Mouse (Mus musculus) left cerebral cortex, postnatal 14 days (tissue): Measurements from ENCODE around the gene Ifitm5. TPM values are rescaled to one million over a fixed set of nuclear protein-coding genes. Genes with fewer than 3 reads are reported as not detected.

Experiments used
- DNase-seq, 2 experiments: peaks; one replicate each; pipeline ENCODE4 v3.0.0; 2021 to 2022; ENCODE audit warnings: low spot score in 2 of 2, mixed read lengths in 1 of 2
- intact Hi-C: fragments of 180-260 bp; cut with DNase I; formaldehyde crosslinking; loops from one replicate; pipeline ENCODE4 v1.15.1; 2025
- total RNA-seq, 2 experiments: library from RNA; stranded (reverse); gene quantifications; 2 replicates each; pipeline ENCODE4 v1.2.3; 2021

Gene Ifitm5
- total RNA-seq, 2 experiments from 2014 or later: not detected

DNA sequence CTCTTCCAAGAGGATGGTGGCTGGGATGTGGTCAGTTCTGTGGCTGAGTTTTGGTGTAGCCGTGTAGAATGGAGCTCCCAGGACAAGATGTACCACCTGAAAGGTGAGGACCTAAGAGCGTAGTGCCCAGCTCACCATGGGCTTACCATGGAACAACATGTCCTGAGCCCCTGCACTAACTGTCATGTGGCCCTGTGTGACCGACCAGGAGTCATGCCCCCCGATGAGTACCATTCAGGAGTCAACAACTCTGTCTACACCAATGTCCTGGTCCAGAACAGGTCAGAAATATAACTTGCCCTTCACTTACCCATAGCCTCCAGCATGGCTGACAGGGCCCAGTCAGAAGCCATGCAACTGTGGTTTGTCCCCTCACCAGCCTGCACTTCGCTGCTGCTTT lies 4.8 kb downstream of the Ifitm5 start:
- intact Hi-C loops: no loop called here
- no peak for DNase-seq

DNA sequence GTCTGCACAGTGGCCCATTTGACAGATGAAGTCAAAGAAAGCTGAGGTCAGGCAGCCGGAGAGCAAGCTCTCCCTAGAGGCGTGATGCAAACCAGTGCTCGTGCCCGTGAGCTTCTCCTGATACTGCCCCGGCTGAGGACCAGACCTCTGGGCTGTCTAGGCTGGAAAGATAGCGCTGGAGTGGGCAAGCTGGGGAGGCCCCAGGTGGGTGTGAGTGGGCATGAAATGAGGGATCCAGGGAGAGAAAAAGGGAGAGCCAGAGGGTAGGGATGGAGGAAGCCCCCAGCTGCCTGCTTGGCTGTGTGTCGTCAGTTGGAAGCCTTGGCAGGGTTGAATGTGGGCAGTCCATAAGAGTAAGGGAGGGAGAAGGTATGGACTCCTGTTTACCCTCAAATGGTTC lies 5.9 kb downstream of the Ifitm5 start:
- intact Hi-C loops: no loop called here
- DNase-seq: no peak

DNA sequence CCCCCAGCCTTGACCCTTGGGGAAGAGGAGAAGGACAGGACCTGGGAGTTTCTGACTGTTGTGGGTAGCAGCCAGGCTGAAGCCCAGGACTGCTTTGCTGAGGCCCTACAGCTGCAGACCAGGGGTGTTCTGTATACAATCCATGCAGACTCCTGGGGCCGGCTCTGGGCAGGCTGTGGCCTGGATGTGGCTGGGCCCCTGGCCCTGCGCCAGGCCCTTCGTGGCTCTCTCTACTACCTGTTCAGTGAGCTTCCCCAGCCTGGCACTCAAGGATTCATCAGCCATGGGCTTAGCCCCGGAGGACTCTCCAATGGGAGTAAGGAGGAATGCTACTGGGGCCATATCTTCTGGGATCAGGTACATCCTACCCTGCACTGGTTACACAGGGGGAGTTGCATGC lies 6.7 kb downstream of the Ifitm5 start:
- intact Hi-C loops: no loop called here
- no peak for DNase-seq

DNA sequence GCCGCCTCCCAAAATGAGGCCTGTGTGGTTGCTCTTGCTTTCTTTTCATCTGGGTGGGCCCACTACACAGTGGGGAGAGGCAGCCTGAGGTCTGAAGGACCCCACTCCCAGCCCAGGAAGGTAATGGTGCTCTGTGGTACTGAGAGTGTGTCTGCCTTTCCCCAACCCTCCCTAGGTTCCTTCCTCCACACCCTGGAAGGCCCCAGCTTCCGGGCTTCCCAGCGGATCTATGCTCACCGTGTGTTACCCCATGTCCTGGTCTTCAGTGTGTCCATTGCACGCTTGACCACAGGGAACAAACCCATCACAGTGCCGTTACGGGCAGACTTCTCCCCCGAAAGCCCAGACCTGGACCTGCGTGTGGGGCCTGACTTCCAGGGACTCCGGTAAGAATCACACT lies 7.3 kb downstream of the Ifitm5 start:
- intact Hi-C loops: no loop called here

DNA sequence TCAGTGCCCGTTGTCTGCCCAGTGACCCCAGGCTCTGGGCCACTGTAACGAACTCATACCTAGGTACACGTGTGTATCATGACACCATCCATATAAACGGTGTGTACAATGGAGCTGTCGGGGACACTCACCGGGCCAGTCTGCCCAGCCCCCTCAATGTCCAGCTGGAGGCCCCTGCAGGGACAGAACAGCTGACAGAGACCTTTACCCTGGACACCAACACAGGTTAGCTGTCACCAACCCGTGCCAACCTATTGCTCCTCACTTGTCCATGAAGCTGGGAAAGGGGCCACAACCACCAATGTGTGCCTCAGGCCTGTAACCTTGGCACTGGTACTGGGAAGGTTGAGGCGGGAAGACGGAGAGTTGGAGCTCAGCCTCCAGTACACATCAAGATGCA lies 7.8 kb downstream of the Ifitm5 start:
- no peak for DNase-seq
- intact Hi-C loops: no loop called here

More for the DNA sequence above, 7.3 kb downstream of the Ifitm5 start:
- DNase-seq: no peak

DNA sequence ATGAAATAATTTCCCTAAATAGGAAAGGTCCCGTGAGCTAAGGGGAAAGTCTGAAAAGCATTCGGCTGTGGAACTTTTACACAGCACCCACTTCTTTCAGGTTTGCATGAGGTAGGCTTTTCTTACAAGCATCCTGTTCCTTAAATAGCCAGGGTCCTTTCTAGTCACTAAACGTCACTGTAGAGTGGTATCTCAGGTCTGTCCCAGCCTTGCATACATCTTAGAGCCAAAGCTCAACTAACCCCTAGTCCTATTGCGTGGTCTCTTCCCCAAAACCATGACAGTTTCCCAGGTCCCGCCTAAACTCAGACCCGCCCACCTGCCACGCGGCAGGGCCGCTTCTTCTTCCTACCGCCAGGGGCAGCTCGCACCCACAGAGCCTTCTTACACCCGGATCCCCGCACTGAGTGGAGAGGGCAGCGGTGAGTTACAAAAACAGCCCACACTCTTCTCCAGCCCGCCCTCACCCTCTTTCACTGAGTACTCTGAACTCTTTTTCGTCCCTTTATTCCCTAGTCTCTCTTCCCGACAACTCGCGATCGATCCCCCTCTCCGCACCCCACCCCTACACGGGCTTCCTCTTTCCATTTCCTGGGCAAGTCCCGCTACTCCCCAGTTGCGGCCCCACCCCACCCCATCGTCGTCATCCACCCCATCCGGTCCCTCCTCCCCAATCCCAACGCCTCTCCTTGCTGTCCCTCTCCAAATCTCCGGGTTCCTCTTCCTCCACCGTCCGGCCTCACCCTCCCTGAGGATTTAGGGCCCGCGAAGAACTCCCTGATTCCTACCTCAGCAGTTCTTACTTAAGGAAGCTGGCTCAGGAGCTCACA lies 8.7 kb downstream of the Ifitm5 start, which contains the start of gene Pgghg:
Gene Pgghg (plus strand): TSS at position 170 of the 830 bp plus-strand sequence.
- intact Hi-C loops: no loop called here
- peak; percentile 54 to 59 for DNase-seq

DNA sequence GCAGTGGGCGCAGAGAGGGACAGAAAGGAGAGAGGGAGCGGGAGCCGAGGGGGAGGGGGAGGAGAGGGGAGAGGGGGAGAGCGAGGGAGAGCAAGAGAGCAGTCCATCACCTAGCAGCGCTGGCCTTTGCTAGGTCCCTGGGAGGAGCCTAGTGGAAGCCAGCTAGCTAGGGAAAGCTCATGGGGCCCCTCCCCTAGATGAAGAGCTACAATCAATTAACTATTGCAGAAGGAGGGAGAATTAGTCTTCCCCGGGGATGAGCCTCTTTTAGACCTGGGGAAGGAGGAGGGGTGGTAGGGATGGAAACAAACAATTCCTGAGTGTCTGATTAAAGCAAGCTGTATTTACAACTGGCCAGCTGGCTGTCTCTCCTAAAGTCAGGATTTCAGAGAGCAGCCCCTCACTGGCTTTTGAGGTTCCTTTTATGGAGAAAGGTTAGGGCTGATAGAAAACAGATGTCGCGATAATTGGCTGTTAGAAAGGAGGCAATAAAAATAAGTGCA lies 10.4 kb downstream of the Ifitm5 start:
- no peak for DNase-seq
- intact Hi-C loops: no loop called here

DNA sequence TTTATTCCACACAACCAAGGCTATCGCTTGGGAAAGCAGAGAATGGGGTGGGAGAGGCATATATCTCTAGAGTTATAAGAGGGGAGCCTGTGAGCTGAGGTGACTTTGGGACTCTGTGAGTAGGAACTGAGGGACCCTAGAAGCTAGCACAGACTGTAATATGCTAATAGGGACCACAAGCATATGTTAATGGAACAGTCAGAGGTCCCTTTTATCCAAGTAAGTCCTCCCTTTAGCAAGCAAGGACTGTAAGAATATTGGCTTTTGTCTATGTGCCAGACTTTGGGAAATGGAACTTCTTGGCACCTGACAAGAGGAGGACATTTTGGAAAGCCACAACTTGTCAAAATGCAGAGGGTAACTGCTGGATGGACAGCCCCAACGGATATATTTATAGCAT lies 11.2 kb downstream of the Ifitm5 start:
- intact Hi-C loops: no loop called here
- DNase-seq: no peak

DNA sequence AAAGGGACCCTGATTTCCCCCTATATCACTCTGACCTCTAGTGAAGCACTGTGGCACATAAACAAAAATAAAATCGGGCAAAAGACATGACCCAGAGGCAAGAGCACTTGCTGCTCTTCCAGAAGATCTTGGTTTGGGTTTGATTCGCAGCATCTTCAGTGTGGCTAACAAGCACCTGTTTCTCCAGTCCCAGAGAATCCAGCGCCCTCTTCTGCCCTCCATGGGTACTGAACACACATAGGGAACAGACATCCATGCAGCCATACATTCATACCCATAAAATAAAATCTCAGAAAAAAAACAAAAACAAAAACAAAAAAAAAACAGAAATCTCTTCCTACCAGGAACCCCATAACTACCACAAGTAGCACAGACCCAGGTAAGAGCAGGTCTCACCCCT lies 11.7 kb downstream of the Ifitm5 start:
- no peak for DNase-seq
- intact Hi-C loops: no loop called here

DNA sequence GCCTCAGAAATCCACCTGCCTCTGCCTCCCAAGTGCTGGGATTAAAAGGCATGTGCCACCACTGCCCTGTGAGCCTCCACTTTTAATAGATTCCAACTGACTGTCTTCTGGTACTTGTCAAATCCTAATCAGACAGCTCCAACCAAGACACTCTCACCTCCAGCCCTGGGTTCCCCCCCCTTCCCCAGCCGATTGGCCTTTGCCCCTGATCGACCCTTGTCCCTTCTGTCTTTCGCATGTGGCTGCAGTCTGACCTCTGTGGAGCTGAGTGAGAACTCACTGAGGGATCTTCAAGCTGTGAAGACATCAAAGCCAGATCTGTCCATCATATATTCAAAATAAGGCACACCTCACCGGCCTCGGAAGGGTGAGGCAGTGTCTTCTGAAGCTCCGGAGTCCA lies 22.9 kb downstream of the Ifitm5 start:
- DNase-seq: no peak

DNA sequence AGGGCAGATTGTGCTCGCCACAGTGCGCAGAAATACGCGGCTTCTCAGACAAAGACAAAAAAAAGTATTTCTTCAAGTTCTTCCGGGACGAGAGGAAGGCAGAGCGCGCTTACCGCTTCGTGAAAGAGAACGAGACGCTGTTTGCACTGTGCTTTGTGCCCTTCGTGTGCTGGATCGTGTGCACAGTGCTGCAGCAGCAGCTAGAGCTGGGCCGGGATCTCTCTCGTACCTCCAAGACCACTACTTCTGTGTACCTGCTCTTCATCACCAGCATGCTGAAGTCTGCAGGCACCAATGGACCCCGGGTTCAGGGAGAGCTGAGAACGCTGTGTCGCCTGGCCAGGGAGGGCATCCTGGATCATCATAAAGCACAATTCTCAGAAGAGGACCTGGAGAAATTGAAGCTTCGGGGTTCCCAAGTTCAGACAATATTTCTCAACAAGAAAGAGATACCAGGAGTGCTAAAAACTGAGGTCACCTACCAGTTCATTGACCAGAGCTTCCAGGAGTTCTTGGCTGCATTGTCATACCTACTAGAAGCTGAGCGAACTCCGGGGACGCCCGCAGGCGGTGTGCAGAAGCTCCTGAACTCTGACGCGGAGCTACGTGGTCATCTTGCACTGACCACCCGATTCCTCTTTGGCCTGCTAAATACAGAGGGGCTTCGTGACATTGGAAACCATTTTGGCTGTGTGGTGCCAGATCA lies 26.9 kb downstream of the Ifitm5 start:
- intact Hi-C loops: no loop called here
- DNase-seq: no peak

More for the DNA sequence above, 22.9 kb downstream of the Ifitm5 start:
- intact Hi-C loops: no loop called here

DNA sequence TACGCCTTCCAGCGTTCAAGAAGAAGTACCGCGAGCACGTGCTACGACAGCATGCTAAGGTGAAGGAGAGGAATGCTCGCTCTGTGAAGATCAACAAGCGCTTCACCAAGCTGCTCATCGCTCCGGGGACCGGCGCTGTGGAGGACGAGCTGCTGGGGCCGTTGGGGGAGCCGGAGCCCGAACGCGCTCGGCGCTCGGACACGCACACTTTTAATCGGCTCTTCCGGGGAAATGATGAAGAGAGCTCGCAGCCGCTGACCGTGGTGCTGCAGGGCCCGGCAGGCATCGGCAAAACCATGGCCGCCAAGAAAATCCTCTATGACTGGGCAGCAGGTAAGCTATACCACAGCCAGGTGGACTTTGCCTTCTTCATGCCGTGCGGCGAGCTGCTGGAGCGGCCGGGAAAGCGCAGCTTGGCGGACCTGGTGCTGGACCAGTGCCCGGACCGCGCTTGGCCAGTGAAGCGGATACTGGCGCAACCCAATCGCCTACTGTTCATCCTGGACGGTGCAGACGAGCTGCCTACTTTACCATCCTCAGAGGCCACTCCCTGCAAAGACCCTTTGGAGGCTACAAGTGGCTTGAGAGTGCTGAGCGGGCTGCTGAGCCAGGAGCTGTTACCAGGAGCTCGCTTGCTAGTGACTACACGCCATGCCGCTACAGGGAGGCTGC lies 27.6 kb downstream of the Ifitm5 start:
- intact Hi-C loops: no loop called here
- DNase-seq: no peak

DNA sequence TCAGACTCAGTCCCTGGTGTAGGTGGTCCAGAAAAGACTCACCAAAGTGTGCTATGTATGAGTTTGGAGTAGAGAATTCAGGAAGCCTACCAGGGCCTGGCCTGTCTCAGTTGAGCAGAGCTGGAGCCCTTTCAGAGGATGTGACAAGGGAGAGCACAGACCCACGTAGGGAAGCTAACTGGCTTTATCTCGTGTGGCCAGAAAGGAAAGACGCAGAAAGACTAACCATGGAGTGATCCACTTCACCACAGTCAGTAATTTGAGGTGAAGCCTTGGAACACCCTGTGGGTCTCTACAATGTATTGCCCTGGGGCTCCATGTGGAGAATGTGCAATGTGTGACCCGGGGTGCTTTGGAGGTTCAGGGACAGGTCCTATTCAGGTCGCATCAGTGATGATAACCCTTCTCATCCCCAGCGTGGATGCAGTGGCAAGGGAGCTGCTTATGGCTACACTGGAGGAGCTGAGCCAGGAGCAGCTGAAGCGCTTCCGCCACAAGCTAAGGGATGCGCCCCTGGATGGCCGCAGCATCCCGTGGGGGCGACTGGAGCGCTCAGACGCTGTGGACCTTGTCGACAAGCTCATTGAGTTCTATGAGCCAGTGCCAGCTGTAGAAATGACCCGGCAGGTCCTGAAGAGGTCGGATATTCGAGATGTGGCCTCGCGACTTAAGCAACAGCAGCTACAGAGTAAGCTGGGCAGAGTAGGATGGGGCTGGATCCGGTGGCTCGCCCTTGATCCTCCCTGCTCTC lies 28.7 kb downstream of the Ifitm5 start:
- no peak for DNase-seq
- intact Hi-C loops: no loop called here

DNA sequence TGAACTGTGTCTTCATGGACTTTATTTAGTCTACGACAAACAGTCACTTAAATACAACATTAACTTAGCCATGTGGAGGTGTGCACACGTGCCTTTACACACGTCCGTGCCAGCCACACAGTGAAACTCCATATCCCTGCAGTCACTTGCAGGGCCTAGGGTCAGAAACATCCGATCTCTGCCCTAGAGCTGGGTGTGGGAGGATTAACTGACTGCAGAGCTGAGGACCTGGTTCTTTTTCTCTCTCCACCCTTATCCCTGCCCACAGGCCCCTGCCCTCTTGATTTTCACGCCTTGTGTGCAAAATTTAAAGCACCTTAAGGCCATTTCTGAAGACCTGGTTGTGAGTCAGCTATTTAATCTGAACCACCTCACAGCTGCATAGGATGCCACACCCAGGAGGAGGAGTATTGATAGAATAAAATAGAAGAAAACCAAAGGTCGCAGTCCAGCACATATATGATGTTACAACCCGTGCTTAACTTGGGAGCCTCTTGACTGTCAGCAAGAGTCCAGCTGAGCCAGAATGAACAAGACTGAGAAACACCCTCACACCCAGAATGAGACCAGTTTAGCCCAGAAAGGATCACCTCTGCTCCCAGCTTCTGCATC lies 29.6 kb downstream of the Ifitm5 start, which contains the start of gene Nlrp6:
Gene Nlrp6 (plus strand): TSS at position 485 of the 612 bp plus-strand sequence.
- no peak for DNase-seq
- intact Hi-C loops: no loop called here

DNA sequence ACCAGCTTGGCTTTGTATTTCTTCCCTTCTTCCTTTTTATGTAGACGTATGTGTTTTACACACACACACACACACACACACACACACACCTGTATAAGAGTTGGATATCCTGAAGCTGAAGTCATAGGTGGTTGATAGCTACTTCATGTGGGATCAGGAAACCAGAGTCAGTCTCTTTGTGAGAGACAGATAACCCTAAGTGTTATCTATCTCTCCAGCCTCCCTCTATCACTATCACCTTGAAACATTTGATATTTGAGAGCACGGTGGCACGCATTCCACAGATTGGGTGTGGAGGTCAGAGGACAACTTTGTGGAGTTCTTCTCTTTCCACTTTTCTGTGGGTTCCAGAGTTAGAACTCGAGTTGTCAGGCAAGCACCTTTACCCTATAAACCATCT lies 30.2 kb downstream of the Ifitm5 start:
- intact Hi-C loops: no loop called here

DNA sequence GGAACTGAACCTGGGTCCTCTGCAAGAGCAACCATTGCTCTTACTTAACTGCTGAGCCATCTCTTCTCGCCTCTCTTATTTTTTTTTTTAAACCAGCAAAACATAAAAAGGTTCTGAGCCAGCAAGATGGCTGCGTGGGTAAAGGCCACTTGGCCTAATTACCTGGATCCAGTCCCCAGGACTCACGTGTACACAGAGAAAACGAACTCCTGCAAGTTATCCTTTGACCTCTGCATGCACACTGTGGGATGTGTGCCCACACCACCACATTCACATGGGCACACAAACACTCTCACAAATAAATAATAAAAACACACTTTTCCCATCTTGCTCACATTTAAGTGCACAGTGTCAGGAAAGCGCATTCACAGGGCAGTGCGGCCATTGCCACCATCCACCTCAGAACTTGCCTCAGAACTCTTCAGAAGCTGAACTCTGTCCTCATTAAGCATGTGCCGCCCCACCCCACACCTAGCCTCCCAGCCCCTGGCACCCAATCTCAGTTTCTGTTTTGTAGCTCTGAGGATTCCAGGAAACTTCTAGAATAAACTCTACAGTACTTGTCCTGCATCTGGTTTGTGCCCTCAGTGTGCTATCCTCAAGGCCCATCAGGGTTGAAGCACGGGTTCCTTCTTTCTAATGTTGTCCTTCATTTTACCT lies 35.9 kb downstream of the Ifitm5 start:
- intact Hi-C loops: no loop called here
- no peak for DNase-seq

More for the DNA sequence above, 30.2 kb downstream of the Ifitm5 start:
- no peak for DNase-seq

DNA sequence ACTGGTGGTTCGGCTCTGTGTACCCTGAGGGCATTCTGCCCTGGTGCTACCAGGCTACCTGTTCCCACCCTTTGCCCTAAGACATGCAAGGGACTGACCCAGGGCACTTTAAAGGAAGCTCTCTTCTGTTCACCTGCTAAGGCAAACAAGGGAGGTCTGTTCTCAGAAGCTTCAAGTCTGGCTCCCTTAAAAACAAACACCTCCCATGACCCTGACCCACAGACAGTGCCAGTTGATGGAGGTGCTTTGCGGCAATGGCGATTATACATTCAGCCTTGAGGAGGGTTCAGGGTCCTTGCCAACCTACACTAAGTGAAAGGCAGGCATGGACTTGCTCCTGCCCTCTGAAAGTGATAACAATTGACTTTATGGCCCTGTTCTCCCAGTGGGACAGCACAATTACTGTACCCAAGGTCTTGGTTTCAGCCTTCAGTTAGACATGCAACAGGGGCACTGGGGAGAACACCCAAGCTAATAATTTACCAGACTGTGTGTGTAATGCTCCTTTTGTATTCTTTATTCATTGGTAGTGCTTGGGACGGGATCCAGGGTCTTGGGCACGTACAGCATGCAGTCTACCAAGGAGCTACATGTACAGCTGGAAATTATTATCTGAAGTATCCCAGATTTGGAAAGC lies 37.1 kb downstream of the Ifitm5 start:
- DNase-seq: no peak
- intact Hi-C loops: no loop called here

DNA sequence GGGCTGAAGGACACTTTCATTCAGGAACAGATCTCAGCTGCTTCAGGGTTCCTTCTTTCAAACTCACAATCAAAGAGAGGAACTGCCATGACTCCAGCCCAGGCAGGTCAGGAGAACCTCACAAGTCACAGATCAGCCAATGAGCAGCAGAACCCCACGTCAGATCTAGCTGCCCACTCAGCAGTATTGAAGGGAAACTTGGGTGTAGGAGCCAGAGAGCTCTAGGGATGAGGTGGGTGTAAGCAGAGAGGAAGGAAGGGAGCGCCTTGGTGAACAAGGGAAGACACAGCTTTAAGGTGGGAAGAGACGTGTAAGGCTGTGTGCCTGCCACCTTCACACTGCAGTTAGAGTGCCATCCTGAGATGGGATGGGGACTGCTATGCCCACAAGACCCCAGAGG lies 37.8 kb downstream of the Ifitm5 start:
- DNase-seq: peak in 1 of 2 experiments; percentile 29
- intact Hi-C loops: no loop called here
